Mouse (Mus musculus) intestine, embryonic 14.5 days (tissue): ENCODE results near the gene Pknox2. TPM values are rescaled to one million over a fixed set of nuclear protein-coding genes. Genes with fewer than 3 reads are reported as not detected.
A peak's percentile ranks its signal among the peaks of the same experiment; 100 is the strongest.

Experiments used
- ATAC-seq: fragments of 200-750 bp; cut with Nextera tagmentation; replicated peaks from 2 replicates; pipeline ENCODE4 v1.8.0; 2017; ENCODE audit warnings: low read depth, moderate number of reproducible peaks, moderate TSS enrichment, moderate library complexity; ENCODE audit not compliant: low FRiP score, low TSS enrichment
- DNase-seq: peaks from one replicate; pipeline ENCODE4 v3.0.0-alpha.2; 2018; ENCODE audit warnings: low spot score
- H3K27ac ChIP-seq: fragments of 300-500 bp; sonication (generic); 2 replicates; pipeline ENCODE4 v1.5.1; 2014; ENCODE audit warnings: low read depth, mild to moderate bottlenecking, control low read depth
- H3K27me3 ChIP-seq: fragments of 300-500 bp; sonication (generic); replicated peaks from 2 replicates; pipeline ENCODE4 v1.6.1; 2014; ENCODE audit warnings: low read length, control low read depth; ENCODE audit not compliant: control insufficient read depth, insufficient read depth
- H3K36me3 ChIP-seq: fragments of 300-500 bp; sonication (generic); 2 replicates; pipeline ENCODE4 v1.6.1; 2014; ENCODE audit warnings: low read length, control low read depth; ENCODE audit not compliant: control insufficient read depth, insufficient read depth
- H3K4me1 ChIP-seq: fragments of 300-500 bp; sonication (generic); replicated peaks from 2 replicates; pipeline ENCODE4 v1.6.1; 2014; ENCODE audit warnings: low read length, control low read depth, mixed read lengths; ENCODE audit not compliant: control insufficient read depth, insufficient read depth
- H3K4me2 ChIP-seq: fragments of 300-500 bp; sonication (generic); 2 replicates; pipeline ENCODE4 v1.6.1; 2014; ENCODE audit warnings: low read length
- H3K4me3 ChIP-seq: fragments of 300-500 bp; sonication (generic); 2 replicates; pipeline ENCODE4 v1.5.1; 2014; ENCODE audit warnings: low read depth, low read length, control low read depth, mixed read lengths
- H3K9ac ChIP-seq: fragments of 300-500 bp; sonication (generic); 2 replicates; pipeline ENCODE4 v1.6.1; 2014; ENCODE audit warnings: mild to moderate bottlenecking, low read length
- H3K9me3 ChIP-seq: fragments of 300-500 bp; sonication (generic); 2 replicates; pipeline ENCODE4 v1.6.1; 2016; ENCODE audit warnings: low read length, control low read depth; ENCODE audit not compliant: control insufficient read depth
- WGBS: fragments of 180-500 bp; shearing (Covaris S2); extraction: QIAGEN DNeasy Blood & Tissue Kit; methylation state at CpG from one replicate; pipeline ENCODE4 v1.1.7; 2014; 5-methylcytosine and 5-hydroxymethylcytosine counted together
- polyA plus RNA-seq: library from polyadenylated mRNA; unstranded; fragments of >200 nt; fragmentation: Nextera tagmentation; extraction: Ambion mirVana; gene quantifications from 2 replicates; pipeline ENCODE4 v1.2.1, GENCODE M21; 2014

Pknox2 gene
- polyA plus RNA-seq, 1 experiment from 2014 or later, result 8.8 TPM

GRCm38 (mm10) chr9:36870263-36870662, 276.9 kb downstream of the Pknox2 start:
- Histone ChIP-seq H3K9ac (no peak overlapping the region), H3K36me3 (no peaks in the 10 kb centered on the region; the same call in 1 of the 2 replicates), H3K9me3 (no peaks in the 10 kb centered on the region), H3K27me3 (no peaks in the 10 kb centered on the region), H3K4me3 (no peak overlapping the region), H3K27ac (no peak overlapping the region), H3K4me1 (no peaks in the 10 kb centered on the region), H3K4me2 (no peak overlapping the region)
- WGBS, result 38% methylated on average over 1 of the region's 1 CpGs
- ATAC-seq (no peak), DNase-seq (no peak)

- H3K27me3 ChIP-seq, result no peaks in the 10 kb centered on the region
- no peaks in the 10 kb centered on the region for H3K36me3 ChIP-seq
- WGBS, result 91% methylated on average over 6 of the region's 6 CpGs
- H3K9ac ChIP-seq, result no peak overlapping the region
- H3K9me3 ChIP-seq, result no peaks in the 10 kb centered on the region
- DNase-seq (no peak), ATAC-seq (no peak)
- no peaks in the 10 kb centered on the region for H3K4me1 ChIP-seq
- no peak overlapping the region for H3K27ac ChIP-seq
- no peak overlapping the region for H3K4me3 ChIP-seq
- H3K4me2 ChIP-seq, result no peak overlapping the region
These were observed 278.5 kb downstream of the Pknox2 start for GRCm38 (mm10) chr9:36868662-36869061.

- Histone ChIP-seq H3K36me3 (no peaks in the 10 kb centered on the region), H3K4me2 (no peak overlapping the region), H3K27ac (no peak overlapping the region), H3K4me1 (no peaks in the 10 kb centered on the region), H3K4me3 (no peak overlapping the region), H3K9me3 (no peaks in the 10 kb centered on the region), H3K27me3 (no peaks in the 10 kb centered on the region), H3K9ac (no peak overlapping the region)
- ATAC-seq, result no peak
- DNase-seq, result no peak
- WGBS, result 63% methylated on average over 4 of the region's 4 CpGs
These were observed 282.1 kb downstream of the Pknox2 start for GRCm38 (mm10) chr9:36864862-36865813.

GRCm38 (mm10) chr9:36863694-36864093, 283.5 kb downstream of the Pknox2 start:
- DNase-seq, result no peak
- 42% methylated on average over 3 of the region's 3 CpGs for WGBS
- no peak overlapping the region for H3K9ac ChIP-seq
- H3K36me3 ChIP-seq, result no peaks in the 10 kb centered on the region
- H3K27ac ChIP-seq, result no peak overlapping the region
- H3K9me3 ChIP-seq, result no peaks in the 10 kb centered on the region
- H3K4me1 ChIP-seq, result no peaks in the 10 kb centered on the region
- H3K27me3 ChIP-seq, result no peaks in the 10 kb centered on the region
- no peak overlapping the region for H3K4me2 ChIP-seq
- no peak overlapping the region for H3K4me3 ChIP-seq
- 0 out of 2 replicates have a peak, but pooled peaks have one; percentile 53 for ATAC-seq

- Histone ChIP-seq H3K9me3 (no peaks in the 10 kb centered on the region), H3K36me3 (no peaks in the 10 kb centered on the region), H3K9ac (no peak overlapping the region), H3K27me3 (no peaks in the 10 kb centered on the region), H3K4me1 (no peaks in the 10 kb centered on the region), H3K4me3 (no peak overlapping the region), H3K27ac (no peak overlapping the region), H3K4me2 (no peak overlapping the region)
- no peak for DNase-seq
- 86% methylated on average over 2 of the region's 2 CpGs for WGBS
- no peak for ATAC-seq
These were observed 284.6 kb downstream of the Pknox2 start for GRCm38 (mm10) chr9:36862576-36862975.

GRCm38 (mm10) chr9:36858677-36859076, 288.5 kb downstream of the Pknox2 start:
- ATAC-seq, result no peak
- H3K4me3 ChIP-seq, result no peak overlapping the region
- no peak for DNase-seq
- no peaks in the 10 kb centered on the region for H3K27me3 ChIP-seq
- no peak overlapping the region for H3K4me2 ChIP-seq
- 46% methylated on average over 4 of the region's 4 CpGs for whole genome bisulfite sequencing
- H3K36me3 ChIP-seq, result no peaks in the 10 kb centered on the region
- H3K27ac ChIP-seq, result no peak overlapping the region
- H3K9ac ChIP-seq, result no peak overlapping the region
- no peaks in the 10 kb centered on the region for H3K9me3 ChIP-seq
- H3K4me1 ChIP-seq, result no peaks in the 10 kb centered on the region

- Histone ChIP-seq H3K9ac (no peak overlapping the region), H3K27ac (no peak overlapping the region), H3K4me2 (no peak overlapping the region), H3K27me3 (no peaks in the 10 kb centered on the region), H3K4me1 (no peaks in the 10 kb centered on the region), H3K36me3 (no peaks in the 10 kb centered on the region), H3K4me3 (no peak overlapping the region), H3K9me3 (no peaks in the 10 kb centered on the region)
- 49% methylated on average over 8 of the region's 8 CpGs for WGBS
- no peak for DNase-seq
- ATAC-seq, result no peak
These were observed 289.6 kb downstream of the Pknox2 start for GRCm38 (mm10) chr9:36857476-36858117.

GRCm38 (mm10) chr9:36856351-36856750, 290.9 kb downstream of the Pknox2 start:
- no peak overlapping the region for H3K9ac ChIP-seq
- H3K27me3 ChIP-seq, result no peaks in the 10 kb centered on the region
- H3K4me1 ChIP-seq, result no peaks in the 10 kb centered on the region
- no peak overlapping the region for H3K27ac ChIP-seq
- DNase-seq (no peak), ATAC-seq (no peak)
- no peak overlapping the region for H3K4me3 ChIP-seq
- 52% methylated on average over 2 of the region's 2 CpGs for WGBS
- no peaks in the 10 kb centered on the region for H3K36me3 ChIP-seq
- H3K9me3 ChIP-seq, result no peaks in the 10 kb centered on the region
- H3K4me2 ChIP-seq, result no peak overlapping the region
